Mouse (Mus musculus) liver, postnatal 0 days (tissue): ENCODE measurements around the gene Otogl. TPM values are rescaled to one million over a fixed set of nuclear protein-coding genes. Genes with fewer than 3 reads are reported as not detected.

ENCODE experiments used
- ATAC-seq: fragments of 200-750 bp; cut with Nextera tagmentation; 2 replicates; pipeline ENCODE4 v1.8.0; 2017; ENCODE audit warnings: mild to moderate bottlenecking, moderate library complexity
- DNase-seq: peaks from one replicate; pipeline ENCODE4 v3.0.0-alpha.2; 2016
- H3K27ac ChIP-seq: fragments of 300-500 bp; sonication (generic); 2 replicates; pipeline ENCODE4 v1.5.1; 2014; ENCODE audit warnings: antibody characterized with exemption, moderate library complexity, mild to moderate bottlenecking, low read depth
- H3K27me3 ChIP-seq: fragments of 300-500 bp; sonication (generic); 2 replicates; pipeline ENCODE4 v1.6.1; 2014; ENCODE audit warnings: low read length, control low read depth, mixed read lengths; ENCODE audit not compliant: insufficient read depth
- H3K36me3 ChIP-seq: fragments of 300-500 bp; sonication (generic); replicated peaks from 2 replicates; pipeline ENCODE4 v1.6.1; 2014; ENCODE audit warnings: mild to moderate bottlenecking, control low read depth, low read length, moderate library complexity, mixed read lengths; ENCODE audit not compliant: insufficient read depth
- H3K4me1 ChIP-seq: fragments of 300-500 bp; sonication (generic); 2 replicates; pipeline ENCODE4 v1.6.1; 2014; ENCODE audit warnings: antibody characterized with exemption, mild to moderate bottlenecking, control low read depth; ENCODE audit not compliant: insufficient read depth
- H3K4me2 ChIP-seq: fragments of 300-500 bp; sonication (generic); 2 replicates; pipeline ENCODE4 v1.6.1; 2014; ENCODE audit warnings: low read depth, mild to moderate bottlenecking, low read length, moderate library complexity, mixed read lengths
- H3K4me3 ChIP-seq: fragments of 300-500 bp; sonication (generic); 2 replicates; pipeline ENCODE4 v1.5.1; 2014; ENCODE audit warnings: low read depth, low read length
- H3K9ac ChIP-seq: fragments of 300-500 bp; sonication (generic); replicated peaks from 2 replicates; pipeline ENCODE4 v1.6.1; 2014; ENCODE audit warnings: mild to moderate bottlenecking, moderate library complexity
- H3K9me3 ChIP-seq: fragments of 300-500 bp; sonication (generic); 2 replicates; pipeline ENCODE4 v1.6.1; 2016; ENCODE audit warnings: mild to moderate bottlenecking, control low read depth, low read length, mixed read lengths
- CTCF ChIP-seq: sonication (generic); IDR thresholded peaks from 2 replicates; pipeline ENCODE4 v1.5.1; 2016; ENCODE audit warnings: antibody characterized with exemption, low read depth
- EP300 ChIP-seq: IDR thresholded peaks from 2 replicates; pipeline ENCODE4 v1.6.1; 2016; ENCODE audit warnings: antibody characterized with exemption, low read depth, mild to moderate bottlenecking
- WGBS: fragments of 180-500 bp; shearing (Covaris S2); extraction: QIAGEN DNeasy Blood & Tissue Kit; methylation state at CpG from one replicate; pipeline ENCODE4 v1.1.7; 2014; ENCODE audit not compliant: insufficient replicate concordance; 5-methylcytosine and 5-hydroxymethylcytosine counted together
- polyA plus RNA-seq: library from polyadenylated mRNA; unstranded; fragments of >200 nt; fragmentation: Nextera tagmentation; extraction: Ambion mirVana; gene quantifications from 2 replicates; pipeline ENCODE4 v1.2.1, GENCODE M21; 2015

Gene Otogl
- polyA plus RNA-seq = not detected in 2 replicates

DNA sequence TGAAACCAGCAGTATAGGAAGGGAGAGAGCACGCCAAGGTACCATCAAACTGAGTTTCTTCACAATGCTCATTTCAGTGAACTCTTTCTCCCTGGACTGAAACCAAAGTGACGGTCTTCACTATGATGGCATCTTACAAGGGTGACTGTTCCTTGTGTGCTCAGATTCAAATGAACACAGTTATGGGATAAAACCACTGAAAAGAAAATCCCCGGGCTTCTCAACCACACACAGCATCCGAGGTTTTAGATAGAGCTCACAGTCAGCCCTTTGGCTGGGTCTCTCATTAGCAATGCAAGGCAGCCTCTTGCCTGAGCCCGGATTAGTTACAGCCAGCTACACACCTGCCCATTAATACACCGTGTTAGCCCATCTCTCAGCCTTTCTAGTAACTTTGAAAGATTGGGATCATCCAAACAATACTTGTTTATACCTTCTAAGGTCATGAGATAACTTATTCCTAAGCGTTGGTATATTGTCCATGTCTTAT lies at the start of gene Otogl:
TSS of gene Otogl (minus strand) at position 51 of the 490 bp plus-strand sequence.
- Histone ChIP-seq H3K4me3 (no peak within 1 kb of the TSS), H3K9ac (no peak within 1 kb of the TSS), H3K27ac (no peak within 1 kb of the TSS), H3K27me3 (no peaks in the 10 kb centered on the region), H3K36me3 (no peaks in the 10 kb centered on the region), H3K9me3 (no peaks in the 10 kb centered on the region), H3K4me2 (no peak within 1 kb of the TSS), H3K4me1 (no peaks in the 10 kb centered on the region)
- no peak for TF ChIP-seq EP300
- no peak for TF ChIP-seq CTCF
- WGBS = 54% methylated on average over 7 of the region's 7 CpGs
- DNase-seq (no peak), ATAC-seq (no peak)

DNA sequence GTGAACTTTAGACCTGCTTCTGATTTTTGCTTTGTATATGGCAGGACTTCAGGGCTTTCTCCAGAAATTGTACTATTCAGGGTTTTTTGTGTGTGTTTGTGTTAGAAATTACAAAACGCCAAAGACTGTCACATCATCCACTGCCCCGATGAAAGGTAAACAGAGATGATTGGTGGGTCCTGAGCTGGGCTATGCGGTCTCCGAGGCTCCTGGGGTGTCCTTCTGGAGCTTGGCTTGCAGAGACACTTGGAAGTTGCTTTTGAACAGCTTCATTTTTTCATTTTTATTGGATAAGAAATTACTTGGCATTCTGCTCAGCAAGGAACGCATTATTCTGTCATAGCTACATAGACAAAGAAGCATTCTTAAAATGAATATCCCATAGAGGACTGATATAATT lies 44.7 kb upstream of the Otogl start:
- ATAC-seq (no peak), DNase-seq (no peak)
- TF ChIP-seq CTCF (no peak), EP300 (no peak)
- Histone ChIP-seq H3K4me1 (no peaks in the 10 kb centered on the region), H3K27me3 (no peaks in the 10 kb centered on the region), H3K4me2 (no peak overlapping the region), H3K9me3 (no peaks in the 10 kb centered on the region), H3K9ac (no peak overlapping the region), H3K36me3 (no peaks in the 10 kb centered on the region), H3K4me3 (no peak overlapping the region), H3K27ac (no peak overlapping the region)
- 80% methylated on average over 5 of the region's 5 CpGs for WGBS

DNA sequence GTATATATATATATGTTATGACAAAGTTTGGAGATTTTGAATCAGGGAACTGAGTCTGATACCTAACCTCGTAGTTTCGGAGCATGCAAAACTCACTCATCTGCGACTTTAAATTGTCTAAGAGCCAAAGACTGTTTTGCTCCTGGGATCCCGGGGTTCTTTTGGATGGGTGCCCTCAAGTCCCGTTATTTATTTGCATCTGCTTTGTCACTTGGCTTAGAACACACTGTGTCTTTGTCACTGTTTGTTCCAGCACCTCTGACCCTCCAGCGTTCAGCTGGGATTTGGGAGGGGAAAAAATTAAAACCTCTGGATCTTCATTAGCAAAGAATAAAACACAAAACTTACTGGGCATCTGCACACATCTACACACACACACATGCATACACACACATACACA lies 42.5 kb upstream of the Otogl start:
- DNase-seq = no peak
- H3K4me2 ChIP-seq = no peak overlapping the region
- H3K4me3 ChIP-seq = no peak overlapping the region
- no peak overlapping the region for H3K9ac ChIP-seq
- H3K27me3 ChIP-seq = no peaks in the 10 kb centered on the region
- H3K36me3 ChIP-seq = no peaks in the 10 kb centered on the region
- no peak for ATAC-seq
- H3K4me1 ChIP-seq = no peaks in the 10 kb centered on the region
- 82% methylated on average over 6 of the region's 6 CpGs for WGBS
- no peaks in the 10 kb centered on the region for H3K9me3 ChIP-seq
- TF ChIP-seq EP300 = no peak
- TF ChIP-seq CTCF = no peak
- H3K27ac ChIP-seq = no peak overlapping the region

DNA sequence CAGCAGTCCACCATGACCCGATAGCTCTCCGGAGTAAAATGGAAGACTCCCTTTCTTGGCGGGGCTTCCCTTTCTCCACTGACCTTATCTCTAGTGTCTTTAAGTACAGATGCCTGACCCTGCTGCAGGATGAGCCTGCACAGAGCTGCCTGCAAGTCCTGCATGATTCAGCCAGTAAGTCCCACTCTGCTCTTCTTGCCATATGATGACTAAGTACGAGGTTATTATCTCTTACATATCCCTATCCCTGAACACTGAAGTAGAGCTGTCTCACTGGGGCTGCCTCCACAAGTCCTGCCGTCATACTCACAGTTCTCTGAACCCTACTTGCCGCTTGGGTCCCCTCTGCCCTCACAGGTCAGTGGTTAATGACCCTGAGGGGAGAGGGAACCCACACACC lies 39.7 kb upstream of the Otogl start:
- no peak for TF ChIP-seq CTCF
- no peak for TF ChIP-seq EP300
- ATAC-seq = no peak
- Histone ChIP-seq H3K4me3 (no peak overlapping the region), H3K9me3 (no peaks in the 10 kb centered on the region), H3K4me2 (no peak overlapping the region), H3K27ac (no peak overlapping the region), H3K4me1 (no peaks in the 10 kb centered on the region), H3K9ac (no peak overlapping the region), H3K27me3 (no peaks in the 10 kb centered on the region), H3K36me3 (no peaks in the 10 kb centered on the region)
- 64% methylated on average over 6 of the region's 6 CpGs for WGBS
- DNase-seq = no peak

DNA sequence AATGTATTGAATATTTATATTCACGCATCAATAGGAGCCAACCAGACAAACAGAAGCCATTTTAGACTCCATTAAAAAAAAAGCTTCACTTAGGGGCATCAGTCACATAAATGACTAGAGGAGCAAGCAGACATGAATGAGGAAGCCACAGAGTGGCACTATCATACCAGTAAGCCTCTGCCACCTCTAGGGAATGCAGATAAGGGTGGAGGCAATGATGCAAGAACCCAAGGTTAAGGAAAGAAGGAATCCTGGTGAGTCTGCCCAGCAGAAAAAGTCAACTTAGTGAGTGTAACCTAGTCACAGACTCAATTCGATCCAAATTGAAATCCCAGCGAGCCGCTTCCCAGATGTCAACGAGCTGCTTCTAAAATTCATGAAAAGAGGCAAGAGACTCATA lies 38.0 kb upstream of the Otogl start:
- H3K36me3 ChIP-seq = no peaks in the 10 kb centered on the region
- DNase-seq = no peak
- no peak overlapping the region for H3K4me2 ChIP-seq
- no peak overlapping the region for H3K9ac ChIP-seq
- peak; percentile 28; the same call in 1 of the 2 replicates for TF ChIP-seq CTCF
- TF ChIP-seq EP300 = no peak
- no peaks in the 10 kb centered on the region for H3K4me1 ChIP-seq
- H3K4me3 ChIP-seq = no peak overlapping the region
- ATAC-seq = no peak
- 89% methylated on average over 5 of the region's 5 CpGs for WGBS
- no peaks in the 10 kb centered on the region for H3K9me3 ChIP-seq
- H3K27ac ChIP-seq = no peak overlapping the region
- H3K27me3 ChIP-seq = no peaks in the 10 kb centered on the region

DNA sequence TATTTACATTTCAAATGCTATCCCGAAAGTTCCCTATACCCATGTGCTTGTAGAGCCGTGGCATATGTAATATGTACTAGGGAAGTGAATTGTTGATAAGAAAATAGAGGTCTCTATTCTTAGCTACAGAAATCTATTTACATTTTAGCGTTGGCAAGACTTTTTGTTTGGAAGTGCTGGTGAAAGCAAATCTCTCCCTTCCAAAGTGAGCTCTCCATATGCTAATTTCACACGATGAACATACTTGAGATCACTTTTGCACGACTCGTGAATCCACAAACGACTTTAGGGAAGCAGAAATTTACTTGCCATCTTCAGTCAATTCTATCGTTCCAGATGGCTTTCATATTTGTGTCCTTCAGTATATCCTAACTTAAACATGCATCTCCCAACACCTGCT lies 36.7 kb upstream of the Otogl start:
- no peaks in the 10 kb centered on the region for H3K36me3 ChIP-seq
- H3K9ac ChIP-seq = no peak overlapping the region
- no peak overlapping the region for H3K4me2 ChIP-seq
- no peak for ATAC-seq
- H3K27me3 ChIP-seq = no peaks in the 10 kb centered on the region
- no peaks in the 10 kb centered on the region for H3K4me1 ChIP-seq
- WGBS = 47% methylated on average over 8 of the region's 8 CpGs
- no peak overlapping the region for H3K4me3 ChIP-seq
- no peaks in the 10 kb centered on the region for H3K9me3 ChIP-seq
- no peak overlapping the region for H3K27ac ChIP-seq
- no peak for TF ChIP-seq EP300
- no peak for TF ChIP-seq CTCF
- DNase-seq = no peak

DNA sequence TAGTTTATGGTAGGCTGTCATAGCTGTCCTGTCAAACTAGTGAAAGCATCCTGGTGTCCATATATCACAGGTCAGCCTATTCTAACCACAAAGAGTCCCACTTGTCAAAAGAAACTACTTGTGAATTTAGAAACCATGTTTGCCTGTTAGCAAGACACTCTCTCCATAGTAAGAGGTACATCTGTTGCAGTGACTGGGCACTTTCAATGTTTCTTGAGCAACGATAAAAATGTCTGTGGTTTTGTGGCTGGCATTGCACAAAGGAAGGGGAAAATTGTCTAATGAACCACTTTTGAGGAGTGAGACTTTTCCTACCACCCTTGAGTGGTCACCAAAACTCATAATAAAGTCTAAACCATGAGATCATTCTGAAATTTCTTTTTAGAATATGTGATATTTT lies 36.1 kb upstream of the Otogl start:
- no peak for TF ChIP-seq EP300
- TF ChIP-seq CTCF = no peak
- H3K27me3 ChIP-seq = no peaks in the 10 kb centered on the region
- no peaks in the 10 kb centered on the region for H3K9me3 ChIP-seq
- WGBS = 25% methylated on average over 1 of the region's 1 CpGs
- no peak overlapping the region for H3K4me3 ChIP-seq
- no peaks in the 10 kb centered on the region for H3K4me1 ChIP-seq
- no peaks in the 10 kb centered on the region for H3K36me3 ChIP-seq
- peak; percentile 17 for DNase-seq
- no peak overlapping the region for H3K9ac ChIP-seq
- no peak overlapping the region; the same call in 1 of the 2 replicates for H3K4me2 ChIP-seq
- no peak overlapping the region for H3K27ac ChIP-seq
- ATAC-seq = peak; percentile 62; the same call in 1 of the 2 replicates
